Mouse (Mus musculus) intestine, embryonic 14.5 days (tissue): ENCODE measurements around the gene Crygd. TPM values are rescaled to one million over a fixed set of nuclear protein-coding genes. Genes with fewer than 3 reads are reported as not detected.

Source experiments
- ATAC-seq: fragments of 200-750 bp; cut with Nextera tagmentation; replicated peaks from 2 replicates; pipeline ENCODE4 v1.8.0; 2017; ENCODE audit warnings: low read depth, moderate number of reproducible peaks, moderate TSS enrichment, moderate library complexity; ENCODE audit not compliant: low FRiP score, low TSS enrichment
- DNase-seq: peaks from one replicate; pipeline ENCODE4 v3.0.0-alpha.2; 2018; ENCODE audit warnings: low spot score
- H3K27ac ChIP-seq: fragments of 300-500 bp; sonication (generic); 2 replicates; pipeline ENCODE4 v1.5.1; 2014; ENCODE audit warnings: low read depth, mild to moderate bottlenecking, control low read depth
- H3K27me3 ChIP-seq: fragments of 300-500 bp; sonication (generic); replicated peaks from 2 replicates; pipeline ENCODE4 v1.6.1; 2014; ENCODE audit warnings: low read length, control low read depth; ENCODE audit not compliant: control insufficient read depth, insufficient read depth
- H3K36me3 ChIP-seq: fragments of 300-500 bp; sonication (generic); 2 replicates; pipeline ENCODE4 v1.6.1; 2014; ENCODE audit warnings: low read length, control low read depth; ENCODE audit not compliant: control insufficient read depth, insufficient read depth
- H3K4me1 ChIP-seq: fragments of 300-500 bp; sonication (generic); replicated peaks from 2 replicates; pipeline ENCODE4 v1.6.1; 2014; ENCODE audit warnings: low read length, control low read depth, mixed read lengths; ENCODE audit not compliant: control insufficient read depth, insufficient read depth
- H3K4me2 ChIP-seq: fragments of 300-500 bp; sonication (generic); 2 replicates; pipeline ENCODE4 v1.6.1; 2014; ENCODE audit warnings: low read length
- H3K4me3 ChIP-seq: fragments of 300-500 bp; sonication (generic); 2 replicates; pipeline ENCODE4 v1.5.1; 2014; ENCODE audit warnings: low read depth, low read length, control low read depth, mixed read lengths
- H3K9ac ChIP-seq: fragments of 300-500 bp; sonication (generic); 2 replicates; pipeline ENCODE4 v1.6.1; 2014; ENCODE audit warnings: mild to moderate bottlenecking, low read length
- H3K9me3 ChIP-seq: fragments of 300-500 bp; sonication (generic); 2 replicates; pipeline ENCODE4 v1.6.1; 2016; ENCODE audit warnings: low read length, control low read depth; ENCODE audit not compliant: control insufficient read depth
- WGBS: fragments of 180-500 bp; shearing (Covaris S2); extraction: QIAGEN DNeasy Blood & Tissue Kit; methylation state at CpG from one replicate; pipeline ENCODE4 v1.1.7; 2014; 5-methylcytosine and 5-hydroxymethylcytosine counted together
- polyA plus RNA-seq: library from polyadenylated mRNA; unstranded; fragments of >200 nt; fragmentation: Nextera tagmentation; extraction: Ambion mirVana; gene quantifications from 2 replicates; pipeline ENCODE4 v1.2.1, GENCODE M21; 2014

Crygd gene
- polyA plus RNA-seq: not detected in 2 replicates

- no peaks in the 10 kb centered on the region for H3K9me3 ChIP-seq
- no peak within 1 kb of the TSS for H3K9ac ChIP-seq
- no peak within 1 kb of the TSS for H3K4me3 ChIP-seq
- H3K4me1 ChIP-seq: no peaks in the 10 kb centered on the region
- H3K27me3 ChIP-seq: no peaks in the 10 kb centered on the region
- no peak within 1 kb of the TSS for H3K27ac ChIP-seq
- DNase-seq (no peak), ATAC-seq (no peak)
- H3K4me2 ChIP-seq: no peak within 1 kb of the TSS
- H3K36me3 ChIP-seq: no peaks in the 10 kb centered on the region
- 88% methylated on average over 8 of the region's 8 CpGs for WGBS
These were observed at the start of gene Crygd for GRCm38 (mm10) chr1:65063352-65063751. TSS of gene Crygd (minus strand) at chr1:65063452.

GRCm38 (mm10) chr1:65112807-65113196 lies 49.5 kb upstream of the Crygd start:
- Histone ChIP-seq H3K36me3 (no peaks in the 10 kb centered on the region), H3K9ac (no peak overlapping the region), H3K4me2 (peak overlapping the region; percentile 40), H3K4me1 (no peaks in the 10 kb centered on the region), H3K27me3 (no peaks in the 10 kb centered on the region), H3K4me3 (no peak overlapping the region), H3K9me3 (no peaks in the 10 kb centered on the region), H3K27ac (no peak overlapping the region)
- WGBS: 52% methylated on average over 14 of the region's 14 CpGs
- DNase-seq (no peak), ATAC-seq (0 out of 2 replicates have a peak, but pooled peaks have one; percentile 21)

GRCm38 (mm10) chr1:65112031-65112806 lies 49.0 kb upstream of the Crygd start:
- Histone ChIP-seq H3K9ac (no peak overlapping the region), H3K4me2 (peak overlapping the region; percentile 40), H3K27me3 (no peaks in the 10 kb centered on the region), H3K27ac (no peak overlapping the region), H3K9me3 (no peaks in the 10 kb centered on the region), H3K4me3 (0 out of 2 replicates have a peak overlapping the region, but pooled peaks have one; percentile 6), H3K4me1 (no peaks in the 10 kb centered on the region), H3K36me3 (no peaks in the 10 kb centered on the region)
- 8% methylated on average over 8 of the region's 8 CpGs for WGBS
- ATAC-seq: peak; percentile 79
- DNase-seq: peak; percentile 87

- no peak overlapping the region for H3K27ac ChIP-seq
- ATAC-seq: no peak
These were observed 46.6 kb upstream of the Crygd start for GRCm38 (mm10) chr1:65109756-65110435.

GRCm38 (mm10) chr1:65109196-65109595 lies 45.9 kb upstream of the Crygd start:
- Histone ChIP-seq H3K27ac (no peak overlapping the region), H3K4me3 (no peak overlapping the region), H3K27me3 (no peaks in the 10 kb centered on the region), H3K9ac (no peak overlapping the region), H3K4me2 (no peak overlapping the region), H3K9me3 (no peaks in the 10 kb centered on the region), H3K4me1 (no peaks in the 10 kb centered on the region), H3K36me3 (no peaks in the 10 kb centered on the region)
- WGBS: 83% methylated on average over 8 of the region's 8 CpGs
- ATAC-seq (no peak), DNase-seq (no peak)

More at GRCm38 (mm10) chr1:65109756-65110435, 46.6 kb upstream of the Crygd start:
- Histone ChIP-seq H3K4me1 (no peaks in the 10 kb centered on the region), H3K27me3 (no peaks in the 10 kb centered on the region), H3K4me3 (no peak overlapping the region), H3K36me3 (no peaks in the 10 kb centered on the region), H3K4me2 (no peak overlapping the region), H3K9me3 (no peaks in the 10 kb centered on the region), H3K9ac (no peak overlapping the region)
- WGBS: 69% methylated on average over 25 of the region's 25 CpGs
- no peak for DNase-seq

GRCm38 (mm10) chr1:65107654-65108279 lies 44.5 kb upstream of the Crygd start:
- Histone ChIP-seq H3K27ac (no peak overlapping the region), H3K4me2 (no peak overlapping the region), H3K4me1 (no peaks in the 10 kb centered on the region), H3K27me3 (no peaks in the 10 kb centered on the region), H3K36me3 (no peaks in the 10 kb centered on the region), H3K9me3 (no peaks in the 10 kb centered on the region), H3K4me3 (no peak overlapping the region), H3K9ac (no peak overlapping the region)
- 87% methylated on average over 10 of the region's 10 CpGs for WGBS
- DNase-seq: no peak
- no peak for ATAC-seq

- no peak for DNase-seq
- WGBS: 89% methylated on average over 11 of the region's 11 CpGs
- H3K9ac ChIP-seq: no peak within 1 kb of the TSS
- H3K4me3 ChIP-seq: no peak within 1 kb of the TSS
- H3K9me3 ChIP-seq: no peaks in the 10 kb centered on the region
- no peaks in the 10 kb centered on the region for H3K36me3 ChIP-seq
- ATAC-seq: no peak
- no peaks in the 10 kb centered on the region for H3K4me1 ChIP-seq
- H3K4me2 ChIP-seq: no peak within 1 kb of the TSS
- H3K27me3 ChIP-seq: no peaks in the 10 kb centered on the region
- no peak within 1 kb of the TSS for H3K27ac ChIP-seq
These were observed 40.0 kb upstream of the Crygd start, which contains the start of gene Cryga for GRCm38 (mm10) chr1:65103273-65103672. TSS of gene Cryga (minus strand) at chr1:65103373.

GRCm38 (mm10) chr1:65096953-65097352 lies 33.7 kb upstream of the Crygd start:
- 83% methylated on average over 3 of the region's 3 CpGs for WGBS

More at GRCm38 (mm10) chr1:65096953-65097352, 33.7 kb upstream of the Crygd start:
- H3K4me2 ChIP-seq: no peak overlapping the region
- no peaks in the 10 kb centered on the region for H3K9me3 ChIP-seq
- H3K4me3 ChIP-seq: no peak overlapping the region
- no peaks in the 10 kb centered on the region for H3K27me3 ChIP-seq
- no peaks in the 10 kb centered on the region for H3K36me3 ChIP-seq
- DNase-seq (no peak), ATAC-seq (no peak)
- H3K9ac ChIP-seq: no peak overlapping the region
- H3K27ac ChIP-seq: no peak overlapping the region
- H3K4me1 ChIP-seq: no peaks in the 10 kb centered on the region
